Mouse (Mus musculus): Measurements from ENCODE around the gene Olfml2a. TPM values are rescaled to one million over a fixed set of nuclear protein-coding genes. Genes with fewer than 3 reads are reported as not detected.
"Not testable (repeated sequence)": the region's sequence is repeated elsewhere in the genome, so short reads cannot be mapped to it uniquely, and the experiment has no call there.

Olfml2a gene
- polyA plus RNA-seq, 1 experiment from 2014 or later, result 3.5 TPM

DNA sequence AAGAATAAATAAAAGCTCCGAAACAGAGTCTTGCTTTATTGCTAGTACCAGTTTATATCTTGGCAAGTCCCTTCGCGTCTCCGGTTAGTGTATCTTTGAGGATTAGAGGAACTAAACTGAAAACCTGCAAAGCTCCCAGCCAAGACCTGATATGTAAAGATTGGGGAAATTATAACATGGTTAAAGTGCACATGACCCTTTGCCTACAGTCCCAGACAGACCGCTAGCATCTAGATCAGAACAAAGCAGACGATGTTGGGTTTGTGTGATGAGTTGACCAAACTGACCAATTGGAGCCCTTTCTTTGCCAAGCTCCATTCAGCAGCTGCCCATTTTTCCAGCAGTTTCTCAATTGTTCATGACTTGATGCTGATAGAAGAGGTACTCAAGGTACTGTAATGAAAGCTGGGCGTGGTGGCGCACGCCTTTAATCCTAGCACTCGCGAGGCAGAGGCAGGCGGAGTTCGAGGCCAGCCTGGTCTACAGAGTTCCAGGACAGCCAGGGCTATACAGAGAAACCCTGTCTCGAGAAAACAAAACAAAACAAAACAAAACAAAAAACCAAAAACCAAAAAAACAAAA, 74.5 kb downstream of the Olfml2a start:
- H3K4me3 ChIP-seq (ENCODE audit: low read depth, low read length), result peak overlapping the region; percentile 77
- peaks cover 31% of the 10 kb centered on the region for H3K4me1 ChIP-seq (ENCODE audit: control insufficient read depth, insufficient read depth, low read length)
- WGBS, result 90% methylated on average over 14 of the region's 14 CpGs
- peaks cover 25% of the 10 kb centered on the region for H3K36me3 ChIP-seq (ENCODE audit: control insufficient read depth, insufficient read depth, low read length)
- no peaks in the 10 kb centered on the region for H3K27me3 ChIP-seq (ENCODE audit: control insufficient read depth, insufficient read depth, low read length)
- H3K9ac ChIP-seq (replicated peaks; ENCODE audit: low read depth, low read length), result no peak overlapping the region
- H3K27ac ChIP-seq (ENCODE audit: low read length), result no peak overlapping the region
- no peaks in the 10 kb centered on the region for H3K9me3 ChIP-seq (ENCODE audit: control insufficient read depth, low read depth, low read length)
- ATAC-seq (ENCODE audit: insufficient number of reproducible peaks, insufficient read depth, low FRiP score, low read depth), result no peak
- peak overlapping the region; percentile 94 for H3K4me2 ChIP-seq (replicated peaks; ENCODE audit: low read depth, low read length)

DNA sequence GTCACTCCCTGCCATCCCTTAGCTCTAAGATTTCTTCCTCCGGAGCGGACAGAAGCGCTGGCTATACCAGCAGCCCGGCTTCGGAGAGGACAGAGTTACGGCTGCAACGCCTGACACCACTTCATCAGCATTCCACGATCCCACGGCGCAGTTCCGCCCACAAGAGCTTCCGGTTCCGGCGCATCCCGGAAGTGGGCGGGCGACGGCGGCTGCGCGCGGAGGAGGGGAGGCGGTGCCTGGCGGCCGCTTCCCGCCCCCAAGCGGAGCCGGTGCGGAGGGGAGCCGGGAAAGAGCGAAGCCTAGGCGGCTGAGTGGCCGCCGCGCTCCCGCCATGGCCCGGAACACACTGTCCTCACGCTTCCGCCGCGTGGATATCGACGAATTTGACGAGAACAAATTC, 76.1 kb downstream of the Olfml2a start:
- WGBS, result under 1% methylated on average over 44 of the region's 44 CpGs
- H3K9me3 ChIP-seq (ENCODE audit: control insufficient read depth, low read depth, low read length), result no peaks in the 10 kb centered on the region
- peak; percentile 89 for ATAC-seq (ENCODE audit: insufficient number of reproducible peaks, insufficient read depth, low FRiP score, low read depth)
- H3K4me2 ChIP-seq (replicated peaks; ENCODE audit: low read depth, low read length), result peak overlapping the region; percentile 95
- H3K4me3 ChIP-seq (ENCODE audit: low read depth, low read length), result peak overlapping the region; percentile 93
- H3K36me3 ChIP-seq (ENCODE audit: control insufficient read depth, insufficient read depth, low read length), result peaks cover 15% of the 10 kb centered on the region
- H3K4me1 ChIP-seq (ENCODE audit: control insufficient read depth, insufficient read depth, low read length), result peaks cover 30% of the 10 kb centered on the region
- H3K27ac ChIP-seq (ENCODE audit: low read length), result peak overlapping the region; percentile 94
- peak overlapping the region; percentile 90 for H3K9ac ChIP-seq (replicated peaks; ENCODE audit: low read depth, low read length)
- H3K27me3 ChIP-seq (ENCODE audit: control insufficient read depth, insufficient read depth, low read length), result no peaks in the 10 kb centered on the region

DNA sequence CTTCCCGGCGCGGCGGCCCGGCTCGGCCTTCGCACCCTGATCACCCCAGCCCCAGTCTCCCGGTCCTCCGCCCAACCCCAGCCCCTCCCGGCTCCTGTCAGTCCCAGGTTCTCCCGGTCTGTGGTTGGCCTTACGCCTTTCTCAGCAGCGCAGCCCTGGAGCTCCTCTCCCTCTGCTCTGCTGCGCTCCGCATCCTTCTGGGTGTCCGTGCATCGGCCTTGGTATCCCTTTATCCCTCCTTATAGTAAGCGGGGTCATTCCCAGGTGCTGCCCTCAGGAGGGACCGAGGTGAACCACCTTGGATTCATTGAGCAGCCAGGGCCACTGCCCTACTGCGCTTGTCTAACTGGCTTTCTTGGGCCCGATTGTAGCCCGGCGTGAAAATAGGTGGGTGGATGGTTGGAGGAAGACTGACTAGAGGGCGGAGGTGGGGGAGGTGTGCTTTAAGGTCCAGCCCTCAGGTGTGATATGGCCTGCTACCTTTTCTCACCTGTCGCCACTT, 76.6 kb downstream of the Olfml2a start:
- peak; percentile 48 for ATAC-seq (ENCODE audit: insufficient number of reproducible peaks, insufficient read depth, low FRiP score, low read depth)
- Histone ChIP-seq H3K36me3 (ENCODE audit: control insufficient read depth, insufficient read depth, low read length) (peaks cover 15% of the 10 kb centered on the region), H3K9me3 (ENCODE audit: control insufficient read depth, low read depth, low read length) (no peaks in the 10 kb centered on the region), H3K4me3 (ENCODE audit: low read depth, low read length) (peak overlapping the region; percentile 93), H3K4me1 (ENCODE audit: control insufficient read depth, insufficient read depth, low read length) (peaks cover 24% of the 10 kb centered on the region), H3K9ac (replicated peaks; ENCODE audit: low read depth, low read length) (peak overlapping the region; percentile 90), H3K27me3 (ENCODE audit: control insufficient read depth, insufficient read depth, low read length) (no peaks in the 10 kb centered on the region), H3K4me2 (replicated peaks; ENCODE audit: low read depth, low read length) (peak overlapping the region; percentile 95), H3K27ac (ENCODE audit: low read length) (peak overlapping the region; percentile 94)
- WGBS, result under 1% methylated on average over 23 of the region's 25 CpGs

DNA sequence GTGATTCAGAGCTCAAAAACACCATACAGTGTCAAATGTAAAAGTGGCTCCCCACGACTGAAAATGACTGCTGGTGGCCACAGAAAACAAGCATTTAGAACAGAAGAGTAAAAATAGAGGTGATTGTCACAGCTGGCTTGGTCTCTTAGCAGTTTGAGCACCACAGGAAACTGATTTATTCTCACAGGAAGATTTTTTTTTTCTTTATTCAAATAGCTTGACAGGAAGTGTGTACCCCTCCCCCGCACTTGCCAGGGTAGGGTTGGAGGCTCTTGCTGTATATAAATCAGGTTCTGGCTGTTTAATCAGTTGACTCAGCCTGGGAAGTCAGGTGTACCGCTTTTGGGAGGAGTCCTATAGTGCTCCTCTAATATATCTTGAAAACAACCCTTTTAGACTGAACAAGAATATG, 77.2 kb downstream of the Olfml2a start:
- H3K4me1 ChIP-seq (ENCODE audit: control insufficient read depth, insufficient read depth, low read length), result peaks cover 19% of the 10 kb centered on the region; the same call in 1 of the 2 replicates
- peak overlapping the region; percentile 94 for H3K27ac ChIP-seq (ENCODE audit: low read length)
- no peaks in the 10 kb centered on the region for H3K27me3 ChIP-seq (ENCODE audit: control insufficient read depth, insufficient read depth, low read length)
- peak overlapping the region; percentile 95 for H3K4me2 ChIP-seq (replicated peaks; ENCODE audit: low read depth, low read length)
- 12% methylated on average over 3 of the region's 3 CpGs for WGBS
- H3K9me3 ChIP-seq (ENCODE audit: control insufficient read depth, low read depth, low read length), result no peaks in the 10 kb centered on the region
- H3K36me3 ChIP-seq (ENCODE audit: control insufficient read depth, insufficient read depth, low read length), result peaks cover 15% of the 10 kb centered on the region
- H3K9ac ChIP-seq (replicated peaks; ENCODE audit: low read depth, low read length), result peak overlapping the region; percentile 90
- no peak for ATAC-seq (ENCODE audit: insufficient number of reproducible peaks, insufficient read depth, low FRiP score, low read depth)
- peak overlapping the region; percentile 93 for H3K4me3 ChIP-seq (ENCODE audit: low read depth, low read length)

DNA sequence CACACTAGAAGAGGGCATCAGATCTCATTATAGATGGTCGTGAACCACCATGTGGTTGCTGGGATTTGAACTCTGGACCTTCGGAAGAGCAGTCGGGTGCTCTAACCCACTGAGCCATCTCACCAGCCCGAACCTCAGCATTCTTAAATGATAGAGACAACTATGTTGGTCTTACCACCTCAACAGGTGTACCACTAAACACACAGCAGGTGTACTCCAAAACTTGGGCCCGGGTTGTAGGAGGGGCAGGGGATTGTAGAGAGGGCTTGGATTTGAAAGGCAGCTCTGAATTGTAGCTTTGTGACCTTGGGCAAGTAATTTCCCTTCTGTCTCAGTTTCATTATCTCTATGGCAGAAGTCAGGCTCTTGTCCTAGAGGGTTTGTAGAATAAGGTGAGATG, 78.4 kb downstream of the Olfml2a start:
- H3K4me3 ChIP-seq (ENCODE audit: low read depth, low read length); H3K27ac ChIP-seq (ENCODE audit: low read length); H3K4me2 ChIP-seq (replicated peaks; ENCODE audit: low read depth, low read length); ATAC-seq (ENCODE audit: insufficient number of reproducible peaks, insufficient read depth, low FRiP score, low read depth); H3K9ac ChIP-seq (replicated peaks; ENCODE audit: low read depth, low read length); H3K9me3 ChIP-seq (ENCODE audit: control insufficient read depth, low read depth, low read length); H3K27me3 ChIP-seq (ENCODE audit: control insufficient read depth, insufficient read depth, low read length): not testable (repeated sequence)
- Histone ChIP-seq H3K36me3 (ENCODE audit: control insufficient read depth, insufficient read depth, low read length) (peaks cover 27% of the 10 kb centered on the region), H3K4me1 (ENCODE audit: control insufficient read depth, insufficient read depth, low read length) (peaks cover 18% of the 10 kb centered on the region; the same call in 1 of the 2 replicates)
- WGBS, result 92% methylated on average over 5 of the region's 5 CpGs

DNA sequence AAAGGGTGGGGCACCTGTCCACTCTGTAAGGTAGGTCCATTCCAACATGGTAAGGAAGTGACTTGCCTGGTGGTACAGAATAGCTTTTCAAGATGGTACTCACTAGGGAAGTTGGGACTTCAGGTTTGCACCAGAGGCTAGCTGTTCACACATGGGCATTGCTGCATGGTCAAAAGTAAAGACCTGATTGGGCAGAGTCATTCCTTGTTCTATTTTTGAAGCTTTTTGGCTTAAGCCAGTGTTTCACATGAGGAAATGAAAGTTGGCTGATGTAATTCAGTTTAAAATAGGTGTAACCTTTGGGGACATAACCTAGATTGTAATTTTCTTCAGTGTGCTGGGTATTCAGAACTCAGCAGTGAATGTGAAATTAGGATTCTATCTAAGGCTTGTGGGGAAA, 79.5 kb downstream of the Olfml2a start:
- ATAC-seq (ENCODE audit: insufficient number of reproducible peaks, insufficient read depth, low FRiP score, low read depth), result no peak
- Histone ChIP-seq H3K9ac (replicated peaks; ENCODE audit: low read depth, low read length) (no peak overlapping the region), H3K36me3 (ENCODE audit: control insufficient read depth, insufficient read depth, low read length) (peaks cover 38% of the 10 kb centered on the region)

DNA sequence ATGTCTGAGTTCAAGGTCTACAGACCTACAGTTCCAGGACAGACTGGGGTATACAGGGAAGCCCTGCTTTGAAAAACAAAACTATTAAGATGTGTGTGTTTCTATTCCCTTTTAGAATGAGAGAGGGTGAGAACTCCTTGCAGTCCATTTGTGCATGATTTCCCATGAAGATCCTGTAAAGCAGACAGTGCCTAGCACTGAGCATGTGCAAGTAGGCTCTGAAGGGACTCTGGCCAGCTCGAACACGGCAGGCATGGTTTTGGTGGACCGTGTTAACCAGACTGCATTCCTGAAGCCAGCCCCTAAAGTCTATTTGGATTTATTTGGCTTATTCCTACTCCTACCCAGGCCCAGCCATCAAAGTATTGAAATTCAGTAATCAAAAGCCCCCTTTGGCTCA, 80.2 kb downstream of the Olfml2a start:
- ATAC-seq (ENCODE audit: insufficient number of reproducible peaks, insufficient read depth, low FRiP score, low read depth), result no peak
- Histone ChIP-seq H3K4me3 (ENCODE audit: low read depth, low read length) (no peak overlapping the region), H3K27ac (ENCODE audit: low read length) (no peak overlapping the region), H3K27me3 (ENCODE audit: control insufficient read depth, insufficient read depth, low read length) (no peaks in the 10 kb centered on the region), H3K9me3 (ENCODE audit: control insufficient read depth, low read depth, low read length) (no peaks in the 10 kb centered on the region), H3K9ac (replicated peaks; ENCODE audit: low read depth, low read length) (no peak overlapping the region), H3K36me3 (ENCODE audit: control insufficient read depth, insufficient read depth, low read length) (peaks cover 45% of the 10 kb centered on the region), H3K4me2 (replicated peaks; ENCODE audit: low read depth, low read length) (no peak overlapping the region), H3K4me1 (ENCODE audit: control insufficient read depth, insufficient read depth, low read length) (peaks cover 11% of the 10 kb centered on the region; the same call in 1 of the 2 replicates)
- WGBS, result 77% methylated on average over 3 of the region's 3 CpGs

More for the DNA sequence above, 79.5 kb downstream of the Olfml2a start:
- Histone ChIP-seq H3K4me2 (replicated peaks; ENCODE audit: low read depth, low read length) (no peak overlapping the region), H3K4me1 (ENCODE audit: control insufficient read depth, insufficient read depth, low read length) (peaks cover 12% of the 10 kb centered on the region; the same call in 1 of the 2 replicates), H3K9me3 (ENCODE audit: control insufficient read depth, low read depth, low read length) (no peaks in the 10 kb centered on the region), H3K4me3 (ENCODE audit: low read depth, low read length) (no peak overlapping the region), H3K27me3 (ENCODE audit: control insufficient read depth, insufficient read depth, low read length) (no peaks in the 10 kb centered on the region), H3K27ac (ENCODE audit: low read length) (no peak overlapping the region)

DNA sequence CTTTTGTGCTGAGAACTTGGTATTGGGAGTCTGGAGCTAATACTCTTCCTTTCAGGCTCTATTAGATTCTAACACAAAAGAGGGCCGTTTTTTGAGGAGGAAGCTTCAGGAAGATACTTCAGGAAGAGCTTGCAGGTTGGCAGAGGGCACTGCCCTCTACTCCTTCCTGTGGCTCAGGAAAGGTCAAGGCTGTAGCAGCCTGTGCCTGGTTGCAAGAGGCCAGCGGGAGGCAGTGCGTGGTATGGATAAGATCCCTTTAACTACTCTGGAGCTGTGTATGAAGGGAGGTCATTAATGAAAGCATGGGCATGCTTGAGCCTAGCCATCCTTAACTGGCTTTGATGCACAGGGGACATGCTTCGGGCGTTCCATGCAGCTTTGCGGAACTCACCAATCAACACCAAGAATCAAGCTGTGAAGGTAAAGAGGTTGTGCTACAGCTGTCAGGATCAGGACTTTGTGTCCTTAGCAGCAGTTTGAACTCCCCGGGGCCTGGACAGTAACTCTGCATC, 81.0 kb downstream of the Olfml2a start:
- no peaks in the 10 kb centered on the region for H3K9me3 ChIP-seq (ENCODE audit: control insufficient read depth, low read depth, low read length)
- peaks cover 54% of the 10 kb centered on the region for H3K36me3 ChIP-seq (ENCODE audit: control insufficient read depth, insufficient read depth, low read length)
- H3K9ac ChIP-seq (replicated peaks; ENCODE audit: low read depth, low read length), result no peak overlapping the region
- 83% methylated on average over 7 of the region's 7 CpGs for WGBS
- ATAC-seq (ENCODE audit: insufficient number of reproducible peaks, insufficient read depth, low FRiP score, low read depth), result no peak
- no peak overlapping the region for H3K27ac ChIP-seq (ENCODE audit: low read length)
- H3K4me2 ChIP-seq (replicated peaks; ENCODE audit: low read depth, low read length), result no peak overlapping the region
- no peaks in the 10 kb centered on the region for H3K27me3 ChIP-seq (ENCODE audit: control insufficient read depth, insufficient read depth, low read length)
- peaks cover 8% of the 10 kb centered on the region; the same call in 1 of the 2 replicates for H3K4me1 ChIP-seq (ENCODE audit: control insufficient read depth, insufficient read depth, low read length)
- H3K4me3 ChIP-seq (ENCODE audit: low read depth, low read length), result no peak overlapping the region

Data from stomach, embryonic 14.5 days (tissue).